Mouse (Mus musculus): ENCODE measurements around the gene Gm20388. TPM values are rescaled to one million over a fixed set of nuclear protein-coding genes. Genes with fewer than 3 reads are reported as not detected.

Gm20388 gene
- polyA plus RNA-seq, 1 experiment from 2014 or later, result not detected

DNA sequence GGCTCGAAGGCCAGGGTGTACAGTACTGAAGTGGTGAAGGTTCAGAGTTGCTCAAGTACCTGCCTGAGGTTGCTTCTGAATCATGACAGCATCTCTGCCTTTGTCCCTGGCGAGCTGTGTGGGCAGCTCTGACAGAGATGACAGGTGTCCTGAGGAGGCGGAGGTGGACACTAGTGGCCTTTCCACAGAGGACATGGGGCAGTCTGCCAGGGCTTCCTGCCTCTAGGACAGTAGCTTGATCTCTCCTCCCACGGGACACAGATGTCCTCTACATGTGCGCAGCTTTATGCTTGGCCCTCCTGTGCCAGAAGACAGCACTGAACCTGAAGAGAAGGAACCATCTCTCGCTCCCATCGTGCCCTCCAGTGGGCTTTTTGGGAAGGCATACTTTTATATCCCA is 222.5 kb downstream of the Gm20388 start:
- no peak for TF ChIP-seq EP300 (optimal IDR thresholded peaks at IDR 0.05)
- no peak for TF ChIP-seq CTCF (IDR thresholded peaks at IDR 0.05; ENCODE audit: low read depth)
- Histone ChIP-seq H3K4me2 (replicated peaks; ENCODE audit: low read depth) (no peak overlapping the region), H3K9me3 (ENCODE audit: control insufficient read depth, low read length) (no peaks in the 10 kb centered on the region), H3K4me3 (ENCODE audit: low read depth, low read length) (no peak overlapping the region), H3K27me3 (ENCODE audit: control insufficient read depth, insufficient read depth, low read length) (no peaks in the 10 kb centered on the region), H3K4me1 (replicated peaks; ENCODE audit: control insufficient read depth, insufficient read depth) (no peaks in the 10 kb centered on the region), H3K27ac (replicated peaks) (no peak overlapping the region), H3K36me3 (ENCODE audit: control insufficient read depth, insufficient read depth, low read length) (no peaks in the 10 kb centered on the region), H3K9ac (ENCODE audit: low read length) (no peak overlapping the region)
- DNase-seq (ENCODE audit: low spot score) (no peak), ATAC-seq (ENCODE audit: low FRiP score, low TSS enrichment) (no peak)
- 77% methylated on average over 7 of the region's 7 CpGs for WGBS

DNA sequence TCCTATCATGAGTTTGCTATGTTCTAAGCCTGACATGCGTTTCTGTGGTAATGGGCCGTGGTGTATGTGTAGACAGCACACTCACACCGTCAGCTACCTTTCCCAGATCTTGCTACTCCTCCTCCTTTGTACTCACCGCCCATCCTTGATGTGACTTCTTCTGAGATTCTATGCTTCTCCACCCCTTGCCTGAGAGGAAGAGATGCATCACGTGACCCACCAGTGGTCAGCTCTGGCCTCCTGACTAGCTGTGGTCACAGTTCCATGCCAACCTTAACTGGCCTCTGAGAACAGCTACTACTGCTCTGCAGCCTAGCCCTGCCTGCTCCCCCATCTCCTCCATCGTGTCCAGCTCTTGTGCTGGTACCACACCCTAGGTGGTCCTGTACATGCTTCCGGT is 225.0 kb downstream of the Gm20388 start:
- Histone ChIP-seq H3K27ac (replicated peaks) (no peak overlapping the region), H3K4me1 (replicated peaks; ENCODE audit: control insufficient read depth, insufficient read depth) (no peaks in the 10 kb centered on the region), H3K27me3 (ENCODE audit: control insufficient read depth, insufficient read depth, low read length) (no peaks in the 10 kb centered on the region), H3K36me3 (ENCODE audit: control insufficient read depth, insufficient read depth, low read length) (no peaks in the 10 kb centered on the region), H3K4me3 (ENCODE audit: low read depth, low read length) (no peak overlapping the region), H3K9ac (ENCODE audit: low read length) (no peak overlapping the region), H3K9me3 (ENCODE audit: control insufficient read depth, low read length) (no peaks in the 10 kb centered on the region), H3K4me2 (replicated peaks; ENCODE audit: low read depth) (no peak overlapping the region)
- no peak for ATAC-seq (ENCODE audit: low FRiP score, low TSS enrichment)
- 86% methylated on average over 7 of the region's 7 CpGs for WGBS
- DNase-seq (ENCODE audit: low spot score), result no peak
- no peak for TF ChIP-seq EP300 (optimal IDR thresholded peaks at IDR 0.05)

DNA sequence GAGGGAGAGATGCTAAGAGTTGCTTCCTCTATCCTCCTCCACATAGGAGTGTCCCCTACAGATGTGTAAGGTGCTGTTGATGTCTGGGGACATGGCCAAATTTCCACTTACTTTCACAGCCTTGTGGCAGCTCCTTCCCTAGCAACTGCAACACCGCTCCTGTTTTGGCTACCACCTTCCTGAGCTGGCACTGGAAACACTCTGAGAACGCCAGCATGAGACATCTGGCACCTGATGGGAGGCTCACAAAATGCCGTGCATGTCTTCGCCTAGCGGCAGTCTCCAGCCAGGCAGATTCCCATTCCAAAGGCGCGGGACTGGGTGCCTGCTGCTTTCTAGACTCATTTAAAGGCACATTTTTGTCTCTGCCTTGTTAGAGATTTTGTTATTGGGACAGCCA is 226.0 kb downstream of the Gm20388 start:
- no peak overlapping the region for H3K27ac ChIP-seq (replicated peaks)
- TF ChIP-seq EP300 (optimal IDR thresholded peaks at IDR 0.05), result no peak
- peak; percentile 30 for TF ChIP-seq CTCF (IDR thresholded peaks at IDR 0.05; ENCODE audit: low read depth)
- no peaks in the 10 kb centered on the region for H3K27me3 ChIP-seq (ENCODE audit: control insufficient read depth, insufficient read depth, low read length)
- H3K36me3 ChIP-seq (ENCODE audit: control insufficient read depth, insufficient read depth, low read length), result no peaks in the 10 kb centered on the region
- no peak overlapping the region for H3K9ac ChIP-seq (ENCODE audit: low read length)
- ATAC-seq (ENCODE audit: low FRiP score, low TSS enrichment) (no peak), DNase-seq (ENCODE audit: low spot score) (no peak)
- 56% methylated on average over 7 of the region's 7 CpGs for WGBS
- no peak overlapping the region for H3K4me3 ChIP-seq (ENCODE audit: low read depth, low read length)
- no peaks in the 10 kb centered on the region for H3K9me3 ChIP-seq (ENCODE audit: control insufficient read depth, low read length)
- H3K4me2 ChIP-seq (replicated peaks; ENCODE audit: low read depth), result no peak overlapping the region
- H3K4me1 ChIP-seq (replicated peaks; ENCODE audit: control insufficient read depth, insufficient read depth), result no peaks in the 10 kb centered on the region

GRCm38 (mm10) chr8:120138958-120139357 is 228.3 kb downstream of the Gm20388 start:
- DNase-seq (ENCODE audit: low spot score) (no peak), ATAC-seq (ENCODE audit: low FRiP score, low TSS enrichment) (no peak)
- Histone ChIP-seq H3K9me3 (ENCODE audit: control insufficient read depth, low read length) (no peaks in the 10 kb centered on the region), H3K4me2 (replicated peaks; ENCODE audit: low read depth) (no peak overlapping the region), H3K27ac (replicated peaks) (no peak overlapping the region), H3K9ac (ENCODE audit: low read length) (no peak overlapping the region), H3K4me1 (replicated peaks; ENCODE audit: control insufficient read depth, insufficient read depth) (no peaks in the 10 kb centered on the region), H3K4me3 (ENCODE audit: low read depth, low read length) (no peak overlapping the region), H3K27me3 (ENCODE audit: control insufficient read depth, insufficient read depth, low read length) (no peaks in the 10 kb centered on the region), H3K36me3 (ENCODE audit: control insufficient read depth, insufficient read depth, low read length) (no peaks in the 10 kb centered on the region)
- TF ChIP-seq EP300 (optimal IDR thresholded peaks at IDR 0.05), result no peak
- WGBS, result 88% methylated on average over 2 of the region's 2 CpGs

GRCm38 (mm10) chr8:120140769-120141168 is 230.1 kb downstream of the Gm20388 start:
- H3K9ac ChIP-seq (ENCODE audit: low read length), result no peak overlapping the region
- H3K4me3 ChIP-seq (ENCODE audit: low read depth, low read length), result no peak overlapping the region
- H3K27ac ChIP-seq (replicated peaks), result no peak overlapping the region
- H3K36me3 ChIP-seq (ENCODE audit: control insufficient read depth, insufficient read depth, low read length), result no peaks in the 10 kb centered on the region
- ATAC-seq (ENCODE audit: low FRiP score, low TSS enrichment) (no peak), DNase-seq (ENCODE audit: low spot score) (no peak)
- 53% methylated on average over 3 of the region's 3 CpGs for WGBS
- TF ChIP-seq EP300 (optimal IDR thresholded peaks at IDR 0.05), result no peak
- TF ChIP-seq CTCF (IDR thresholded peaks at IDR 0.05; ENCODE audit: low read depth), result no peak
- no peaks in the 10 kb centered on the region for H3K4me1 ChIP-seq (replicated peaks; ENCODE audit: control insufficient read depth, insufficient read depth)
- no peaks in the 10 kb centered on the region for H3K27me3 ChIP-seq (ENCODE audit: control insufficient read depth, insufficient read depth, low read length)
- H3K9me3 ChIP-seq (ENCODE audit: control insufficient read depth, low read length), result no peaks in the 10 kb centered on the region
- no peak overlapping the region for H3K4me2 ChIP-seq (replicated peaks; ENCODE audit: low read depth)

- H3K4me2 ChIP-seq (replicated peaks; ENCODE audit: low read depth), result no peak overlapping the region
- 64% methylated on average over 15 of the region's 15 CpGs for WGBS
- ATAC-seq (ENCODE audit: low FRiP score, low TSS enrichment) (no peak), DNase-seq (ENCODE audit: low spot score) (no peak)
- H3K9me3 ChIP-seq (ENCODE audit: control insufficient read depth, low read length), result no peaks in the 10 kb centered on the region
- no peaks in the 10 kb centered on the region for H3K4me1 ChIP-seq (replicated peaks; ENCODE audit: control insufficient read depth, insufficient read depth)
- no peaks in the 10 kb centered on the region for H3K27me3 ChIP-seq (ENCODE audit: control insufficient read depth, insufficient read depth, low read length)
- no peak overlapping the region for H3K27ac ChIP-seq (replicated peaks)
- no peaks in the 10 kb centered on the region for H3K36me3 ChIP-seq (ENCODE audit: control insufficient read depth, insufficient read depth, low read length)
- H3K4me3 ChIP-seq (ENCODE audit: low read depth, low read length), result no peak overlapping the region
- TF ChIP-seq EP300 (optimal IDR thresholded peaks at IDR 0.05) (no peak), CTCF (IDR thresholded peaks at IDR 0.05; ENCODE audit: low read depth) (no peak)
- no peak overlapping the region for H3K9ac ChIP-seq (ENCODE audit: low read length)
Measured at GRCm38 (mm10) chr8:120143911-120144651, 233.4 kb downstream of the Gm20388 start.
